Mouse (Mus musculus) cortical plate, adult 2 months (tissue): Measurements from ENCODE around the gene Galk1.

Experiments used
- CTCF ChIP-seq: fragments of 200-500 bp; IDR thresholded peaks from 2 replicates; pipeline ENCODE4 v1.5.1; 2011; ENCODE audit warnings: mild to moderate bottlenecking, control low read depth, low read length; ENCODE audit not compliant: insufficient read depth; ENCODE audit errors: extremely low read depth
- POLR2A ChIP-seq: fragments of 200-500 bp; IDR thresholded peaks from 2 replicates; pipeline ENCODE4 v1.6.1; 2011; ENCODE audit warnings: mild to moderate bottlenecking, low read length, control low read depth; ENCODE audit not compliant: insufficient read depth; ENCODE audit errors: extremely low read depth

GRCm38 (mm10) chr11:116055873-116056272, 43.4 kb upstream of the Galk1 start:
- no peak for TF ChIP-seq CTCF
- no peak for TF ChIP-seq POLR2A
